Mouse (Mus musculus) erythroblast, embryonic 14.5 days (primary cell): ENCODE data around the gene Cyp4x1.

ENCODE experiments used
- GATA1 ChIP-seq: IDR thresholded peaks from 2 replicates; pipeline ENCODE4 v1.6.1; 2012; ENCODE audit warnings: low read length, inconsistent platforms, mixed read lengths
- TAL1 ChIP-seq: IDR thresholded peaks from 3 replicates; pipeline ENCODE4 v1.6.1; 2012; ENCODE audit warnings: low read length, inconsistent platforms, mixed read lengths

DNA sequence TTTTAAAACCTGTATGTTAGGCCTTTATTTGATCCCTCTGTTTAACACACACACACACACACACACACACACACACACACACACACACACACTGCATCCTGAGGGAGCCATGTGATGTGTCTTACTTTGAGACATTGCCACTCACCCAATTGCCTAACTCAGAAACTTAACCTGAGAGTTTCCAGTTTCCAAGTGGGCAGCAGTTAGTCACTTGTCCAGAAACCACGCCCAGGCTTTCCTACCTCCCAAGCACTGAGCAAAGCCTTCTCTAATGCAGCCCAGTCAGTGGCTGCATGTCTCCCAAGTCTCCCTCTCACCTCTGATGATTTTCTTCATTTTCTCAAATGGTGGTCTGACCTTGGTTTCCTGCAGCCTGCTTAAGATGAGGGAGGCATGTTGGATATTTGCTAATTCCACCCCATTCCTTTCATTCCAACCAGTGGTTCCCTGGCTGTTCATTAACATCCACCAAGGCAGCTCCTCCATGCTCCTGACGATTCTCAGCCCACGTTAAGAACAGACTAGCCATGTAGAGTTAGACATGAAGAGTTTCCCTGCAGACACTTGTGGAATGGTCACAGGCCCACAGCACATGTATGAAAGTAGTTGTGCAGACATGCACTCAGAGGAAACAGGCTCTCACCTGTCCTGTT lies 47.2 kb downstream of the Cyp4x1 start:
- no peak for TF ChIP-seq TAL1
- TF ChIP-seq GATA1 = no peak
